Mouse (Mus musculus): ENCODE data around the gene Urgcp.

Gene Urgcp

GRCm38 (mm10) chr11:5715179-5715578, 47.0 kb downstream of the Urgcp start:
- no peak for DNase-seq (ENCODE audit: low spot score in 2 of 2)

- DNase-seq (ENCODE audit: low spot score in 2 of 2): peak; percentile 88 to 97
Measured at GRCm38 (mm10) chr11:5707530-5708353, 54.4 kb downstream of the Urgcp start.

- DNase-seq (ENCODE audit: low spot score in 2 of 2): peak; percentile 62 to 76
Measured at GRCm38 (mm10) chr11:5706874-5707529, 55.2 kb downstream of the Urgcp start.

- DNase-seq (ENCODE audit: low spot score in 2 of 2): no peak
Measured at GRCm38 (mm10) chr11:5705972-5706371, 56.2 kb downstream of the Urgcp start.

GRCm38 (mm10) chr11:5703341-5703740, 58.8 kb downstream of the Urgcp start:
- DNase-seq (ENCODE audit: low spot score in 2 of 2): no peak

DNA sequence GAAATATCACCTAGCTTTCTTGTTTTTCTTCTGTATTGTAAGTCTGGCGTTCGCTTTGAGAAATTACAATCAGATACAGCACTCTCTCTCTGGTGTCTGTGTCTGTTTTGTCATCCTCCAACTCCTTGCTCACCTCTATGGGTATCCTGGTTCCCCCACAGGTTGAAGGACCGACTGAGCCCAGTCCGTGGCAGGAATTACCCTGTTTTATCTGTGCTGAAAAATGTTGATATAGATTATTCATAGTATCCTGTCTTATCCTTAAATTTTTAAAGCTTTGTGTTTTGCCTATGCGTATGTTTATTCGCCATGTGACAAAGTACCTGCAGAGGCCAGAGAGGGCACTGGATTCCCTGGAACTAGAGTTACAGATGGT, 59.2 kb downstream of the Urgcp start:
- DNase-seq (ENCODE audit: low spot score in 2 of 2): no peak

- no peak for DNase-seq (ENCODE audit: low spot score in 2 of 2)
Measured at GRCm38 (mm10) chr11:5702271-5702956, 59.8 kb downstream of the Urgcp start.

- no peak for DNase-seq (ENCODE audit: low spot score in 2 of 2)
Measured at GRCm38 (mm10) chr11:5701821-5702220, 60.4 kb downstream of the Urgcp start.

- no peak for DNase-seq (ENCODE audit: low spot score in 2 of 2)
Measured at GRCm38 (mm10) chr11:5701300-5701699, 60.9 kb downstream of the Urgcp start.

DNA sequence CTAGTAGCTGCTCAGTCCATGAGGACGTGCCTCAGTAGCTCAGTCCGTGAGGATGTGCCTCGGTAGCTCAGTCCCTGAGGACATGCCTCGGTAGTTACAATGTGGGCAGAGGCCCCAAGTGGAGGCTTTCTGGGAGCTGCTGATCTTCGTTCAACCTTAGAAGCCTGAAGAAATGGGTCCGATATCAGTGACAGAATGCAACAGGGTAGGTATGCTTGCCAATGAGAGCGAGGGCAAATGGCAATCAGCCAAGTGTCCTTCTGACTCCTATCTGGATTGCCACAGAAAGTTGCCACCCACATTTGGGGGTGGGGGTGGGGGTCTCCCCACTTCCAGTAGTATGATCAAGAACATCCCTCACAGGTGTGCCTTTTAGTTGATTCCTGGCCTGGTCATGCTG, 61.4 kb downstream of the Urgcp start:
- DNase-seq (ENCODE audit: low spot score in 2 of 2): no peak

GRCm38 (mm10) chr11:5691775-5692174, 70.4 kb downstream of the Urgcp start:
- peak in 1 of 2 experiments; percentile 43 for DNase-seq (ENCODE audit: low spot score in 2 of 2)

- DNase-seq (ENCODE audit: low spot score in 2 of 2): no peak
Measured at GRCm38 (mm10) chr11:5684283-5684682, 77.9 kb downstream of the Urgcp start.

DNA sequence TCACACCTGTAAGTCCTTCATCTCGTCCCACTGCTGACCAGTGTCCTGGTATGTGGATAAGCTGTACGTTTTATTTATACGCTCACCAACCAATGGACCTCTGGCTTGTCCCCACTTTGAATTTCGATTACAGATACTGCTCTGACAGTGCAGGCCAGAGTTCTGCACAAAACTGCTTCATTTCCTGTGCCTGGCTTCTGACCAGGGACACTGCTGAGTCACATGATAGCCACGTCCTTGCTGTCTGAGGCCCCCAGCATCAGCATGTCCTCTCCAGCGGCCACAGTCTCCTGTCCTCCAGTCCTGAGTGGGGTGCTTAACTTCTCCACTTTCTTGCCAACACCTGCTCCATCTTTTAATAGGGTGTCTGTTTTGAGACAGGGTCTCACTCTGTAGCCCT, 79.6 kb downstream of the Urgcp start:
- no peak for DNase-seq (ENCODE audit: low spot score in 2 of 2)

Data from spleen, postnatal 10 days (tissue).